Mouse (Mus musculus) ES-Bruce4 (cell line): ENCODE measurements around the gene Cwc22. TPM values are rescaled to one million over a fixed set of nuclear protein-coding genes. Genes with fewer than 3 reads are reported as not detected.

ENCODE experiments used
- H3K27ac ChIP-seq: 2 replicates; pipeline ENCODE4 v1.5.1; 2012; ENCODE audit warnings: low read length, inconsistent platforms; ENCODE audit not compliant: insufficient read depth
- H3K27me3 ChIP-seq: 2 replicates; pipeline ENCODE4 v1.6.1; 2012; ENCODE audit warnings: mild to moderate bottlenecking, low read length, inconsistent platforms; ENCODE audit not compliant: control insufficient read depth, poor library complexity, insufficient read depth, severe bottlenecking
- H3K36me3 ChIP-seq: 2 replicates; pipeline ENCODE4 v1.6.1; 2012; ENCODE audit warnings: inconsistent platforms, mild to moderate bottlenecking, low read length, moderate library complexity; ENCODE audit not compliant: control insufficient read depth, poor library complexity, insufficient read depth, severe bottlenecking
- H3K4me1 ChIP-seq: one replicate; pipeline ENCODE4 v1.8.1; 2011; ENCODE audit warnings: low read length; ENCODE audit not compliant: control insufficient read depth, insufficient read depth
- H3K4me3 ChIP-seq: 2 replicates; pipeline ENCODE4 v1.5.1; 2011; ENCODE audit warnings: low read depth, mild to moderate bottlenecking, low read length
- H3K9ac ChIP-seq: 2 replicates; pipeline ENCODE4 v1.6.1; 2012; ENCODE audit warnings: low read depth, mild to moderate bottlenecking, inconsistent platforms; ENCODE audit not compliant: poor library complexity, severe bottlenecking
- H3K9me3 ChIP-seq: replicated peaks from 2 replicates; pipeline ENCODE4 v1.6.1; 2012; ENCODE audit warnings: mild to moderate bottlenecking, low read length, inconsistent platforms; ENCODE audit not compliant: control insufficient read depth, poor library complexity, insufficient read depth, severe bottlenecking
- CTCF ChIP-seq: IDR thresholded peaks from one replicate; pipeline ENCODE4 v1.8.1; 2011; ENCODE audit warnings: low read depth, low read length
- EP300 ChIP-seq: IDR thresholded peaks from 2 replicates; pipeline ENCODE4 v1.6.1; 2011; ENCODE audit warnings: low read depth, low read length; ENCODE audit not compliant: insufficient read depth
- POLR2A ChIP-seq: IDR thresholded peaks from one replicate; pipeline ENCODE4 v1.8.1; 2011; ENCODE audit warnings: low read length; ENCODE audit not compliant: insufficient read depth
- polyA plus RNA-seq: library from polyadenylated mRNA; stranded (reverse); fragments of >200 nt; gene quantifications from 2 replicates; pipeline ENCODE4 v1.2.4, GENCODE M21; 2011; ENCODE audit warnings: low read depth; ENCODE audit not compliant: missing spikeins, insufficient read depth, insufficient read length

Cwc22 gene
- polyA plus RNA-seq, 1 experiment, result 78.6 TPM

GRCm38 (mm10) chr2:77989390-77989789 lies 43.2 kb upstream of the Cwc22 start:
- Histone ChIP-seq H3K9me3 (no peaks in the 10 kb centered on the region), H3K9ac (no peak overlapping the region), H3K36me3 (no peaks in the 10 kb centered on the region), H3K27me3 (no peaks in the 10 kb centered on the region), H3K4me1 (no peaks in the 10 kb centered on the region), H3K4me3 (no peak overlapping the region), H3K27ac (no peak overlapping the region)
- TF ChIP-seq POLR2A (no peak), EP300 (no peak), CTCF (no peak)

GRCm38 (mm10) chr2:77985991-77986730 lies 40.0 kb upstream of the Cwc22 start:
- Histone ChIP-seq H3K36me3 (no peaks in the 10 kb centered on the region), H3K27me3 (no peaks in the 10 kb centered on the region), H3K9ac (no peak overlapping the region)

GRCm38 (mm10) chr2:77984209-77984608 lies 38.0 kb upstream of the Cwc22 start:
- Histone ChIP-seq H3K9ac (no peak overlapping the region), H3K4me3 (no peak overlapping the region), H3K36me3 (no peaks in the 10 kb centered on the region), H3K9me3 (no peaks in the 10 kb centered on the region), H3K27ac (no peak overlapping the region), H3K4me1 (no peaks in the 10 kb centered on the region), H3K27me3 (no peaks in the 10 kb centered on the region)
- TF ChIP-seq EP300 (no peak), POLR2A (no peak), CTCF (no peak)

More at GRCm38 (mm10) chr2:77985991-77986730, 40.0 kb upstream of the Cwc22 start:
- Histone ChIP-seq H3K4me3 (no peak overlapping the region), H3K9me3 (no peaks in the 10 kb centered on the region), H3K27ac (no peak overlapping the region), H3K4me1 (no peaks in the 10 kb centered on the region)
- TF ChIP-seq EP300, result no peak
- no peak for TF ChIP-seq CTCF
- TF ChIP-seq POLR2A, result no peak

GRCm38 (mm10) chr2:77981826-77982225 lies 35.7 kb upstream of the Cwc22 start:
- TF ChIP-seq EP300 (no peak), CTCF (no peak), POLR2A (no peak)
- H3K4me3 ChIP-seq, result no peak overlapping the region
- no peaks in the 10 kb centered on the region for H3K36me3 ChIP-seq
- H3K27me3 ChIP-seq, result no peaks in the 10 kb centered on the region
- peaks cover 6% of the 10 kb centered on the region; the same call in 1 of the 2 replicates for H3K9me3 ChIP-seq
- no peaks in the 10 kb centered on the region for H3K4me1 ChIP-seq
- no peak overlapping the region for H3K27ac ChIP-seq
- H3K9ac ChIP-seq, result no peak overlapping the region

- H3K27ac ChIP-seq, result no peak overlapping the region
- TF ChIP-seq POLR2A, result no peak
- TF ChIP-seq EP300, result no peak
- no peak for TF ChIP-seq CTCF
- H3K4me1 ChIP-seq, result no peaks in the 10 kb centered on the region
- H3K9ac ChIP-seq, result no peak overlapping the region
- H3K27me3 ChIP-seq, result no peaks in the 10 kb centered on the region
- H3K4me3 ChIP-seq, result no peak overlapping the region
- H3K36me3 ChIP-seq, result no peaks in the 10 kb centered on the region
- H3K9me3 ChIP-seq, result peaks cover 6% of the 10 kb centered on the region; the same call in 1 of the 2 replicates
These were observed 34.5 kb upstream of the Cwc22 start for GRCm38 (mm10) chr2:77980696-77981095.

GRCm38 (mm10) chr2:77979519-77979918 lies 33.3 kb upstream of the Cwc22 start:
- peaks cover 6% of the 10 kb centered on the region; the same call in 1 of the 2 replicates for H3K9me3 ChIP-seq
- TF ChIP-seq POLR2A, result no peak
- no peak for TF ChIP-seq CTCF
- TF ChIP-seq EP300, result no peak
- H3K9ac ChIP-seq, result no peak overlapping the region

More at GRCm38 (mm10) chr2:77979519-77979918, 33.3 kb upstream of the Cwc22 start:
- Histone ChIP-seq H3K4me1 (no peaks in the 10 kb centered on the region), H3K27me3 (no peaks in the 10 kb centered on the region), H3K4me3 (no peak overlapping the region), H3K36me3 (no peaks in the 10 kb centered on the region), H3K27ac (no peak overlapping the region)
